Mouse (Mus musculus) ovary, postnatal 10 days (tissue): ENCODE data around the gene Procr.
"Not testable (repeated sequence)": the region's sequence is repeated elsewhere in the genome, so short reads cannot be mapped to it uniquely, and the experiment has no call there.

Experiments
- DNase-seq: peaks from one replicate; pipeline ENCODE4 v3.0.0; 2022; ENCODE audit warnings: low spot score

The Procr gene

DNA sequence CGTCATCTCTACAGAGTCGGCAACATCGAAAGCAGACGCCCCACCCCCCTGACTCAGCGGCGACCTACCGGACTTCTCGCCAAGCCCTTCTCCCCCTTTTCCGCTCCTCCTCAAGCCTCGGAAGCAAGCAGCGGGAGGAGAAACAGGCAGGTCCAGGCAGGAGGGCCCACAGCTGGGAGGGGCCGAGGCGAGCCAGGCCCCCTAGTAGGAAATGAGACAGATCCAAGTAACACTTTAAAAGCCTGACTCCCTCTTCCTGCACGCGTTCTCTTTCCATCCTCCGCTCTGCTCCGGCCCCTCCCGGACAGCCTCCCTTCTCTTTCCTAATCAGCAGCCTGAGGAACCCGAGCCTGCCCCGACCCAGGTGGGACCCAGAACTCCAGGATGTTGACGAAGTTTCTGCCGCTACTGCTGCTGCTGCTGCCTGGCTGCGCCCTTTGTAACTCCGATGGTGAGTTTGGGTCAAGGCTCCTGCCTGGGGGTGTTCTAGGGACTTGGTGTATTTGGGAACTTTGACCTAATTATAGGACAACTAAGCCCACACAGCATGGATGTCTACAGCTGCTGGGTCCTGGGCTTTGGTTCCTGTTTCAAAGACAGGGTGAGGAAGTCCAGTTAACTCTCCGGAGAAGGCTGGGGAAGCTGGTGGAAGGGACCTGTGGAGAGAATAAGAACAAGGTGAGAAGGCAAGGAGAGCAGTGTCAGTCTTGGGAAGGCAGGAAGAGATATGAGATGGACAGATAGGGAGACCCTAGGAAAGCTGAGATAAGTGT is at the start of gene Procr:
Gene Procr (plus strand): TSS at position 104 of the 773 bp plus-strand sequence.
- DNase-seq, result no peak

DNA sequence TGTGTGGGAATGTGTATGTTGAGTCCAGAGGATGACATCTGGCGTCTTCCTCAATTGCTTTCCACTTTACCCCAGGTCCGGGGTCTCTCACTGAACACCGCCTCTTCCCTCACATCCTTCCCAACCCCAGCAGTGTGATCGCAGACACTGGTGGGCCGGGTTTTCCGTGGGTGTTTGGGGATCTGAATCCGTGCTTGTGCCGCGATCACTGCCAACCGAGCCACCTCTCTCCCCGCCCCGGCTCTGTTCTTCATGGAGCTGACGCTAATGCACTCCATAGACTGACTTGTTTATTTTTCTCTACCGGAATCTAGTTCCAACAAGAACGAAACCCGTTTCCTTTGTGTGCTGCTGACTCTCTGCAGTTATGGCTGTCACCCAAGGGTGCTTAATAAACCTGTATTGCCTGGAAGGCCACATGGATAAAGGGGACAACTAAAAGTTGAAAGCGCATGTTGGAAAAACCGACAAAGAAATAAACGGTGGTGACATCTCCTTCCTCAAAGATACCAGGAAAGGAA is 49.5 kb upstream of the Procr start:
- DNase-seq, result no peak

DNA sequence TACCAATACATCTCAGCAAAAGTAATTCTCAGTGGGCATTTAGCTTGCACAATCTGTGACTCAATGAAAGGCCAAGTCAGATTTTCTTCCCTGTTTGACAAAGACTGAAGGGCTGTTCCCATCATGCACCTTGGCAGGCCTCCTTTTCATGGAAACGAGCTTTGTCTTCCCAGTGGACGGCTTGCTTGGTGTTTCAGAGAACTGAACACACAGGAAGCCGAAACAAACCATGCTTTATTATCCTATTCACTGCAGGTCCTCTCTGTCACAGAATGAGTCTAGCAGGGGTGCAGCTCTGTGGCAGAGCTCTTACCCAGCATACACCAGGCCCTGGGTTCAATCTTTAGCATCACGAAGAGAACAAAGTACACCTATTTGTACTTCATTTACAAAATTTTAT is 47.3 kb upstream of the Procr start:
- no peak for DNase-seq

DNA sequence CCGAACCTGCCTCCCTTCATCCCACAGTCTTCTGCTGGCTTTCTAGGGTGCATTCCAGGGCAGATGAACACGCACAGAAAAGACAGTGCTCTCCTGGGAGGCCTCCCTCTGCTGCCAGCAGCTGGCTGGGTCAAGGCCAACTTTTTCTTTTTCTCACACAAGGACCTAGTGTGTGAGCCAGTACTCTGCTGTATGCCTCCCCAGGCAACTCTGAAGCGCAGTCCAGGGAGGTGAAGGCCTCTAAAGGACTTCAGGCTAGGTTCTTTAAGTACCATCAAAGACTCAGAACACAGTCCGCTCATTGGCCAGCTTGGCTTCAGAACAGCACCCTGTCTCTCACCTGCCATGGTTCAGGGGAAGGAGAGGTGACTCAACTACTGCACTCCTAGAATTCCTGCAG is 43.7 kb upstream of the Procr start:
- DNase-seq, result no peak

DNA sequence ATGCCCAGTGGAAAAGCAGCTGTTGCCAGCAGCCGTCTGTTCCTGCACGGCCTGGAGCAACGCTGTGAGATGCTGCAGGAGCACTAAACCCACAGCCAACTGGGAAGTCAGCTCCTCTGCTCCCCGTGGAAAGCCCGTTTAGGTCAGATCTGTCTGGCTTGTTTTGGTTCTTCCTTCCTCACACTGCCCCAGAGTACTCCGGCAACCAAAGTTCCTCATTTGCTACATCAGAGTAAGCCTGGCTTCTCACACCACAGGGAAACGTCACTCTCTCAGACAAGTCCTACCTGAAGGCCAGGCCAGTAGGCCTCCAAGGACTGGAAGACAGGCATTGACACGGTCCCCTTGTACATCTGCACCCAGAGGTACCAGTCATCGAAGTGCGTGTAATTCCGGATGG is 40.4 kb upstream of the Procr start:
- DNase-seq, result no peak

DNA sequence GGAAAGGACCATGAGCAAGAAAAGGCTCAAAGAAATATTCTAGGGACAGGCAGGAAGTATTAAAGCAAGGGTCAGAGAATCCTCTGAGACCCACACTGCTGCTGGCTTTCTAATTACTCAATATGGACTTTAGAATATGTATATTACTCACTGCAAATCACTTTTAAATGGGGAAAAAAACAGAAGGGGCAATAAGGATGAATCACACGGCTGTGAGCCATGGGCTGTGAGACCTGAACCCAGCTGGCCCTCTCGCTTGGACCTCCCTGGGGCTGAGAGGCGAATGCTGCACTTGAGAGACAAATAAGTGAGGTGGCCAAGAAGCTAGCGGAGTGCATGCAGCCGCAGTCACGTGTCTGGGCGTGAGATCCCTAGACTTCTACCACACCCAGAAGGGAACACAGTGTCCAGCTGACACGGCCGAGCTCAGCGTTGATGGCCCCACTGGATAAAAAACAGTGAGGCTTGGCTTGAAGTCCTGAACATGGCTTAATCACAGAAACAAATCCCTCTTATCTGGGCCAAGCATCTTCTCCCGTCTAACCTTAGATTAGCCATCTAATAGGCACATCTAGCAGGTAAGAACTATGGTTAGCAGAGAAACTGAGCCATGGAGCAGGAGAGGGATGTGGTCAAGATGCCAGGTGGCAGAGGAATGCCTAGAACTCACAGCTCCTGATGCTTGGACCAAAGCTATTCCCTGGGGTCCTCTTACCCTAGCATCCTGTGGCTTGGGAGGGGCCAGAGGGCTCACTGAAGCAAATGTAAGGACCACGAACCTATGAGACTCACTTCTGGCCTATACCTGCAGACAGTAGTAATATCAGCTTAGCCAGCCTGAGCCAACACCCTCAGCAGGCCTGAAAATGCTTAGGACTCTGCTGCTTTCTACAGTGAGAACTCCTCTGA is 33.6 kb upstream of the Procr start:
- DNase-seq, result no peak

DNA sequence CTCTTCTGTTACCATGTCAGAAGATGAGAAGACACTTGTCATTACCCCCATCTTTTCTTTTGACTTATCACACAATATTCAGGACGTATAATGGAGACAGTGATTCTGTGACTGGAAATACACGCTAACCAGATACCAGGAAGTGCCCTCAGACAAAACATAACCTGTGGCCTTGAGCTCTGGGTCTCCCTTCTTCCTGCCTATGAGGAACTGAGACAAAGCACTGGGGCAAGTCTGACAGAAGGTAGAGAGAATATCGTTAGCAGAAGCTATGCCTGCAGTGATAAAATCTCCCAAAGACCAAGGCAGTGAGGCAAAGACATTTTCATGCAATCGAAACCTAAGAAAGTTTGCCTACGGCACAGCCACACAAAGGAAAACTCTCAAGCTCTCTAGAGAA is 30.3 kb upstream of the Procr start:
- no peak for DNase-seq

DNA sequence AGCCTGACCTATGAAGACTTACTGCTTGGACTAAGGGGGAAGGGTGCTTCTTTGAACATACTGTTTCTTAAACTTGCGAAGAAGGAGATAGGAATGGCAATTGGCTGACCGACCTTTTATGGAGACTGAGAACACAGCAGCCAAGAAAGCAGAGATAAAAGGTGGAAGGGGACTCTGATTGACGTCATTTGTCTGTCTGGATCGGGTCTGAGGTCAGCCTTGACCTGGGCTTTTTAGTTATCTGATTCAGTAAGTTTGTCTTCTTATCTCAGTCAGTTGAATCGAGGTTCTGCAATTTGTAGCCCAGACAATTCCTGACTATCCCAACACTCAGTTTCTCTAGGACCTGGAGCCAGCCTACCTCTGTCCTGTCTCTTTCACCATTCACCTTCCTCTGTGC is 26.9 kb upstream of the Procr start:
- DNase-seq, result no peak

DNA sequence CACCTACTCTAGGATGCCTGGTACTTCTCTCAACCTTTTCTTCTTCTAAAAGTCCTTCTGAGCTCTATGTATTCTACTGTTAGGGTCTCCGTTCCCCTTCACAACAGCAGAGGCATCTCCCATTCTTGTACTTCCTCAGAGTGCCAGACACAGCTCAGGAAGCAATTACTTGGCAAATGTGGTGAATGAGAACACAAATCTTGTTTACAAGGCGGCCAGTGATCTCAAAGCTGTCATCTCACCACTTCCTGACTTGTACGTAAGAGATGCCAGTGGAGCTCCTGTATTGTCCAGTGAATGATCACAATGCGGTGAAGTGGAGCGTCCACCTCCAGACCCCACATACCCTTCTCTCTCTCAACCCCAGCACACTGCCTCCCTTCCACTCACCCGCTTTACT is 26.4 kb upstream of the Procr start:
- DNase-seq, result no peak

DNA sequence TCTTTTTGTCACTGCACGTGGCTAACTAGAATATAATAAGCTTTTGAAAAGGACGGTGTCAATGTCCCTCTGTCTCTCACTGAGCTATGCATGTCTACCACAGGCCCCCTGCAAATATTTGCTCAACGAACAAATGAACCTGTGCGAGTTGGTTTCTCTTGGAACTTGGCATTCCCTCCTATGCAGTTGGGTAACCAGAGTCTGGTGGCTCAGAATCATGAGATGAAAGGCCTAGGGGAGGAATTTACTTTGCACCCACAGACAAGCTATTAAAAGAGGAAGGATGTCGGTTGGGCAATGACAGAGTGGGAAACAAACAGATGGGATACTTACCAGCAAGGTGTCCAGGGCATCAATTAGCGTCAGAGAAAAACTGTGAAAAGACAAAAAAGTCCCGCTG is 24.6 kb upstream of the Procr start:
- no peak for DNase-seq

DNA sequence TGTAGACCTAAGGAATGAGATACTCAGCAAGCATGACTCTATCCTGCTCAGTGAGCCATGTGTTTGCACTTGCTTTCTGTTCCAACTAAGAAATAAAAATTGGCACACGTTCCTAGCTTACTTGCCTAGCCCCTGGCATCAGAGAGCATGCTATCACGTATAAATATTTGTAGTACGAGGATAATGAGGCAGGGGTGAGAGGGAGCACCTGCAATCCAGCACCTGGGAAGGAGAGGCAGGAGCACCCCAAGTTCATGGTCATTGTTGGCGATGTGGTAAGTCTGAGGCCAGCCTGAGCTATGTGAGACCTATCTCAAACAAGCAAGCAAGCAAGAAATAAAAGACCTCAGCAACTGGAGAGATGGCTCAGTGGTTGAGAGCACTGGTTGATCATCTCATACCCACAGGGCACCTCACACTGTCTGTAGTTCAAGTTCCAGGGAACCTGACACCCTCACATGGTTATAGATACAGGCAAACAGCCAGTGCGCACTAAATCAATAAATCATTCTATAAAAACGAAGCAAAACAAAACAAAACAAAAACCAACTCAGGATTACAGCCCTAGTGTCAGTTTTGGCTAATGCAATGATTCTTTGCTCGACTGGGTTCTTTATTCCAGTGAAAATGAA is 23.0 kb upstream of the Procr start:
- DNase-seq, result no peak

DNA sequence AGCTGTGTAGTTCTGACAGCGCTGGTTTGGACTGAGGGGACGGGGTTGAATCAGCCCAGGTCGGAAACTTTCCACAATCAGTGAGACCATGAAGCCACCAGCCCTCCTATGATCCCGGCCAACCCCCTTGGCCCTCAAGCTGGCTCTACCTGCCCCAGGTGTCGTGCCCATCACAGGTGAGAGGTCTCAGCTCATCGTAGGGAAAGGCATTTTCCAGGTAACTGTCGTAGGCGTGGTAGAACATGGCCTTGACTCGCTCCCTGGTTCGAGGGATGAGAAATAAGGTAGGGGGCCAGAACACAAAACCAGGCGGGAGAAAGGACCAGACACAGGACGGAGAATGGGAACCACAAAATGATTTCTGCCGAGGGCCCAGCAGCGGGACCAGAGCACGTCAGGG is 22.2 kb upstream of the Procr start:
- DNase-seq, result no peak

DNA sequence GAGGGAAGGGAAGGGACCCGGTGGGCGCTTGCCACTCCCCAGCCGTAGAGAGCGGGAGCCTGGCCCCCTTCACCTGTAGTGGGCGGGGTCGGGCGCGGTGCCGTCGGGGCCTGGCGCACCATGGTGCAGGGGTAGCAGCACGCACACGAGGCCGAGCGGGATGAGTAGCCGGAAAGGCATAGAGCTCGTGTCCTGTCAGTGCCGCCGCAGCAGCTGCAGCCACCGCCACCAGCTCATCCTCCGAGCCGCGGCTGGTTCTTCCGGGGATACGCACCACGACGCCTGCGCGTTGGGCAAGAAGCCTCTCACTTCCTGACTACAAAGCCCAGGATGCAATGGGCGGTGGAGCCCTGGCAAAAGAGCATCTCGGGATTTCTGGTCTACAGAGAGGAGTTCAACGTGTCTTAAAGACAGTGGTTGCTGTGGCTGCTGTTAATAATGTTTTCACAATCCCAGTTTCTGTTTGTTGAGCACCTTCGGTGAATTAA is 21.7 kb upstream of the Procr start, which contains the start of gene Edem2:
Gene Edem2 (minus strand): TSS at position 318 of the 488 bp plus-strand sequence.
- peak; percentile 63 for DNase-seq

DNA sequence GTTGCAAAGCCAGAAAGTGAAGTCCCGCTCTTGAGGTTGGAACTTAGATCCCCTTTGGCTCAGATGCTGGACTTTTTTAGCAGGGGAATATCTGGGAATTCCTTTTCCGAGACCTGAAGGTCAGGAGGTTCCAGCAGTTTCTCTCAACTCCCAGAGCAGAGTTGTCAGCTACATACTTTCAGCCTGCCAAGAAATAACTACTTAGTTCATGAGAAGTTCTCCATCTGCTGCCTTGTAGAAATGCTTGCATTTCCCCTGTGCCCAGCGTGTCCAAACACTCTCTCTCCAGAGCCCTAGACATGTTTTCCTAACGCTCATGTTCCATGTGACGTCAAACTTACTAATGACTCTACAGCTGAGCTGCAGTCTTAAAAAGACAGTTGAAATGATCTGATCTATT is 15.8 kb upstream of the Procr start:
- no peak for DNase-seq

DNA sequence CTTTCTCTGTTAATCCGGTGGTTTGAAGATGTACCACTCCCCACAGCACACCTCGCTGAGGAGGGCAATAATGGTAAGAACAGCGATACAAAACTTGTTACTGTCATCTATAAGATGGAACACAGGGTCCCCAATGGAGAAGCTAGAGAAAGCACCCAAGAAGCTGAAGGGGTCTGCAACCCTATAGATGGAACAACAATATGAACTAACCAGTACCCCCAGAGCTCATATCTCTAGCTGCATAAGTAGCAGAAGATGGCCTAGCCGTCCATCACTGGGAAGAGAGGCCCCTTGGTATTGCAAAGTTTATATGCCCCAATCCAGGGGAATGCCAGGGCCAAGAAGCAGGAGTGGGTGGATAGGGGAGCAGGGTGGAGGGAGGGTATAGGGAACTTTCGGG is 15.2 kb upstream of the Procr start, which contains the start of gene Gm17581:
Gene Gm17581 (minus strand): TSS at position 101 of the 400 bp plus-strand sequence.
- not testable (repeated sequence) for DNase-seq

DNA sequence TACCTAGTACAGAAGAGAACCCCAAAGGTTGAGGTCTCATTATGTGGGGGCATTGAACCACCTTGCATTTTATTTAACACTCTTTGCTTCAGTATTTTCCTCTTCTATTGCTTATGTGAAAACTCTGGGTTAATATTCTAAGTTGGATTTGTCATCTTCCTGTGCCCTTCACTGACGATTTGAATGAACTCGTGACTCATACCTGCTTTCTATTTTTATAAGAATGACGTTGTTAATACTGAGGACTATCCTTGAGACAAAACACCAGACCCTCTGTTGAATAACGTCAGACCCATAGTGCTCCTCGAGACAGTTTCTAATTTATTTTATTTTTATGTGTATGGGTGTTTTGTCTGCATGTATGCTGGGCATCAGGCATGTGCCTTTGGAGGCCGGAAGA is 14.0 kb upstream of the Procr start:
- DNase-seq, result no peak

DNA sequence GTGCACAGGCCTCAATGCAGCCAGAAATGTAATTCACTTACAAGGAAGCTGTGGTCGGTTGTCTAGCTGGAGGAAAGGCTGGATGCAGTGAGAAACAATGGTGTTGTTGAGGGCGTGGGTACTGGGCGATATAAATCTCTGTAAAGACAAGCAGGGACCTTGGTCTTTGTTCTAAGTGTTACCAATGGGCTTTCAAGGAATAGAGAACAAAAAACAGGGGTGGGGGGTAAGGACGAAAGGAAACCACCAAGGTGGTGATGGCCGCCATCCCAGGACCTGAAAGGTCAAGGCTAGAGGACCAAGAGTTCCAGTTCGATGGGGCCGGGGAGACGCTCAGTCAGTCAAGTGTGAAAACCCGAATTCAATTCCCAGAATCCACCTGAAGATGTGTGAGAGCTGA is 13.1 kb upstream of the Procr start:
- no peak for DNase-seq

DNA sequence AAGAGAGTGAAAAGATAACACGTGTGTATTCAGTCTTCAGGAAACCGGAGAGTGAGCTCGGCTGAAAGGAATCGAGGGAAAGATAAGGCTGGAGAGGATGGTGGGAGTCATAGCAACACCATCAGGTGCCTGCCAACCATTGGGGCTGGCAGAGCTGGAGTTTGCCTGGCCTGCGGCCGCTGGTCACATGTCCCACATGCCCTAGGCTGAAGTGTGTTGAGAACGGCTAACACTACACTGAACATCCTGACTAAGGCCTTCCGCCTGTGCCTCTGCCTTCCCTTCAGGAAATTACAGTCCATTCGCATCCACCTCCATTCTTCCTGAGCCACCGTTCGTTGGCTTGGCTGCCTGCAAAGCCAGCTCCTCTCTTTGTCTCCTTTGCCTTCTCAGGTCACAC is 8.7 kb upstream of the Procr start:
- DNase-seq, result no peak

DNA sequence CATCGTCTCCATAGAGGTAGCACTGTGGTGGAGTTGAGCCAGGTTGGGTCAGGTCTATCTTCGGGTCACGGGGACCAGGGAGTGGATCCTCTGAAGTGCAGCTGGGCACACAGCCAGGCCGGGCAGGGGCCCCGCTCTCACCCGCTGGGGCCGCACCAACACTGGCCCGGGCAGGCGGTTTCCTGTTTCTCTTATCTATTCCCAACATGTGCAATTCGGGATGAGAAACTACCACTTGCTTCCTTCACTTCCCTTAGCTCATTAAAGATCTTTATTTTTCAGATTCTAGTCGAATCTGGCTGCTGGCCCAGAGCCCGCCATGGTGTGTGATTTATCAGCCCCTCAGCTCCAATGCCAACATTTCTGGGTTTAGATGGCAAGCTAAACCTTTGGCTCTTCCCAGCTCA is 8.0 kb upstream of the Procr start:
- no peak for DNase-seq

DNA sequence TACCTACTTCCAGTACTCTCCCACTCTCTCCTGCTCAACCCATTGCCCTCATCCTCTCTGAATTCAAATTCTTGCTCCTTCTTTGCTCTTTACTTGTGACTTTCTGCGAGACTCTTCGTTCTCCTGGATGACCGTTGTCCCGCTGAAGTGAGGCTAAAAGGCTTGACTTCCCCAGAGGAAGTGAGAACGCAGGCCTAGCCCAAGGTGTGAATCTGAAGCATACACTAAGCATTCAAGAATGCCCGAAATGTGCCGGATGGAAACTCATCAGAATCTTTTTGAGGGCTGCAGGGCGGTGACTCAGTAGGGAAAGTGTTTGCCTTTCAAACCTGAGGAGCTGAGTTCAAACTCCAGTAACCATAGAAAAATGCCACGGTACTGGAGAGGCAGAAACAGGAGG is 7.6 kb upstream of the Procr start:
- DNase-seq, result no peak

DNA sequence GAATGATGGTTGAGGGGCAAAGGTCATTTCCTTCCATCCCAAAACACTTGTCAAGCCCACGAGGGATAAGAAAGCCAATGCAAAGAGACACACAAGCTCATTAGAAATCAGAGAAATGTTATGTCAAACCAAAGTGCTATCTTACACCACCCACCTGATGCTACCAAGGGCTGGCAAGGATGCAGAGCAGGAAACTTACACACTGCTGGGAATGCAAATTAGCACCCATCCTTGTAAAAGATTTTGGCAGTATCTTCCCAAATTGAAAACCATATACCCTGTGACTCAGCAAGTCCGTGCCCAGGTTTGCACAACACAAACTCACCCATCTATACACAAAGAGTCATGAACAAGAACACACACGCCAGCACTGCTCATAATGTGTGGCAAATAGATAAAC is 5.4 kb upstream of the Procr start:
- DNase-seq, result no peak

DNA sequence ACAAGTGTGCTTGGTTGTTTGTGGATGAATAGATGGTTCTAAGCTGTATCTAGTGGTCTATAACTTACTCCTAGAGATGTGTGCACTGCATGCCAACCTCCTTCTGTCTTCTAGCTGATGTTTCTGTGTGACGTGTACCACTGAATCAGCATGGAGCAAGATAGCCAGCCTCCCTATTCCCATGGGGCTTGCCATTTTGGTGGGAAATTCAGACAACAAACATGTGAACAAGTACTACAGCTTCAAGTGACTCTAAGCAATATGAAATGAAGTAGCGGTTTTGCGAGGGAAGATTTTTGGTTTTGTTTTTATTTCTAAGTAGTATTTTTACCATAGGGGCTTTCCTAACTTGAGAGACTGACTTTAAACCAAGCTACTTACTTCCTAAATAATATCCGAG is 1.5 kb upstream of the Procr start:
- DNase-seq, result no peak
